Mouse (Mus musculus): ENCODE measurements around the gene Ap2b1. TPM values are rescaled to one million over a fixed set of nuclear protein-coding genes. Genes with fewer than 3 reads are reported as not detected.
"Not testable (repeated sequence)": the region's sequence is repeated elsewhere in the genome, so short reads cannot be mapped to it uniquely, and the experiment has no call there.

The Ap2b1 gene
- total RNA-seq, 4 experiments from 2014 or later, result 110 to 118 (median 117) TPM

GRCm38 (mm10) chr11:83302124-83302523 lies 3.3 kb downstream of the Ap2b1 start:
- DNase-seq, result no peak

GRCm38 (mm10) chr11:83302526-83303251 lies 3.9 kb downstream of the Ap2b1 start, which contains the start of gene Pex12:
TSS of gene Pex12 (minus strand) at chr11:83302586.
- peak; percentile 91 for DNase-seq

GRCm38 (mm10) chr11:83303751-83304150 lies 4.9 kb downstream of the Ap2b1 start:
- no peak for DNase-seq

- DNase-seq, result no peak
Observed at GRCm38 (mm10) chr11:83304485-83304884, 5.7 kb downstream of the Ap2b1 start.

GRCm38 (mm10) chr11:83306700-83307253 lies 8.0 kb downstream of the Ap2b1 start:
- no peak for DNase-seq

- DNase-seq, result no peak
Observed at GRCm38 (mm10) chr11:83312471-83312870, 13.6 kb downstream of the Ap2b1 start.

GRCm38 (mm10) chr11:83319048-83319447 lies 20.2 kb downstream of the Ap2b1 start:
- no peak for DNase-seq

GRCm38 (mm10) chr11:83326692-83327091 lies 27.9 kb downstream of the Ap2b1 start:
- not testable (repeated sequence) for DNase-seq

- DNase-seq, result peak; percentile 13
Observed at GRCm38 (mm10) chr11:83327427-83327826, 28.6 kb downstream of the Ap2b1 start.

- DNase-seq, result no peak
Observed at GRCm38 (mm10) chr11:83335826-83336225, 37.0 kb downstream of the Ap2b1 start.

GRCm38 (mm10) chr11:83339705-83340104 lies 40.9 kb downstream of the Ap2b1 start:
- no peak for DNase-seq

GRCm38 (mm10) chr11:83341716-83342245 lies 43.0 kb downstream of the Ap2b1 start:
- DNase-seq, result no peak

- no peak for DNase-seq
Observed at GRCm38 (mm10) chr11:83355428-83355827, 56.6 kb downstream of the Ap2b1 start.

- no peak for DNase-seq
Observed at GRCm38 (mm10) chr11:83357421-83357820, 58.6 kb downstream of the Ap2b1 start.

GRCm38 (mm10) chr11:83364656-83365055 lies 65.8 kb downstream of the Ap2b1 start:
- no peak for DNase-seq

GRCm38 (mm10) chr11:83371267-83371666 lies 72.4 kb downstream of the Ap2b1 start:
- DNase-seq, result no peak

GRCm38 (mm10) chr11:83379745-83380341 lies 81.0 kb downstream of the Ap2b1 start:
- DNase-seq, result no peak

GRCm38 (mm10) chr11:83382876-83383531 lies 84.2 kb downstream of the Ap2b1 start:
- no peak for DNase-seq

- DNase-seq, result no peak
Observed at GRCm38 (mm10) chr11:83383532-83383887, 84.7 kb downstream of the Ap2b1 start.

- DNase-seq, result no peak
Observed at GRCm38 (mm10) chr11:83393062-83393461, 94.2 kb downstream of the Ap2b1 start.

- no peak for DNase-seq
Observed at GRCm38 (mm10) chr11:83394802-83395439, 96.1 kb downstream of the Ap2b1 start.

- DNase-seq, result no peak
Observed at GRCm38 (mm10) chr11:83397626-83398025, 98.8 kb downstream of the Ap2b1 start.

GRCm38 (mm10) chr11:83398724-83399123 lies 99.9 kb downstream of the Ap2b1 start:
- no peak for DNase-seq

All from adrenal gland, adult 8-10 months (tissue).